14 mouse cellular contexts compared by ENCODE assay signal in the genomic region with DNA sequence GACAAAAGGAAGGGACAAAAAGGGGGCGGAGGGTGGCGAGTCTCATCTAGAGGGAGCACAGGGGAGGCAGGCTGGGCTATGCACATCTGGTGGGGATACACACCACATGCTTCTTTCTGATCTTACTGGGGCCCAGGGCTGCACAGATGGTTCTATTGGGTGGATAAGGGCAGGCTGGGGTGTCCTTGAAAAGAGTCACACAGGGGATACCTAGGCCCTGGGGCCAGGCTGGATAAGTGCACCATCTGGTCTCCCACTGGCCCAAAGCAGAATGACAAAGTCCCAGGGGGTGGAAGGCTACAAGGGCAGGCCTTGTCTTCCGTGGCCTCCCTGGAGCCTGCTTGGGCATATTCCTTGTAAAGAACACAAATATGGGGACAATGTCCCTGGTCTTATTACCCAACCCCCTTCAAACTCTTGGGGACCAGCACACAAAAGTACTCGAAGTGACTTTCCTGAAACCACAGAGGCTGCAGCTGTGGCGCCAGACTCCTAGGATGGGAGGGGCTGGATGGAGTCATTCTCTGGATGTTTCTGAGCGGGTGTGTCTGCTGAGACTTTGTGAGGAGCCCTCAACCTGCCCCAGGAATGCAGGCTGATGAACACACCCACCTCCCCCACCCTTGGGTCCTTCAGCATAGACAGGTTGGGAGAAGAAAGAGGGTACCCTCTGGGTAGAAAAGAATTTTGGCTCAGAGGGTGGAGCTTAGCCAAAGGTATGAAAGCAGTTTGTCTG. TPM values are rescaled to one million over a fixed set of nuclear protein-coding genes. Genes with fewer than 3 reads are reported as not detected.
A peak's percentile ranks its signal among the peaks of the same experiment; 100 is the strongest.
DNase-seq lines count a peak whose midpoint lies in the region; ATAC-seq and TF ChIP-seq lines count a peak whose summit lies in the region.
"Had no signal": no experiment of that assay in that cellular context is flagged by ENCODE, and none has a peak within 500 bp of the region (broad histone marks: within the 10 kb centered on the region; RNA-seq: fewer than 3 reads in every experiment).

No protein-coding gene starts in this region.

- ATAC-seq in forebrain, embryonic 12.5 days (ENCODE audit: low FRiP score) = 0 out of 2 replicates have a peak, but pooled peaks have one; percentile 21
- no peak for ATAC-seq in forebrain, embryonic 13.5 days
- peak; percentile 41; the same call in 1 of the 2 replicates for ATAC-seq in stomach, embryonic 15.5 days (ENCODE audit: insufficient read depth, low FRiP score, low read depth)
- ATAC-seq in stomach, postnatal 0 days (ENCODE audit: low FRiP score, low TSS enrichment) = no peak
- ATAC-seq: inflammation-experienced regulatory T-cells, adult 6 months had no signal

- no peak overlapping the region for H3K27ac ChIP-seq in forebrain, embryonic 12.5 days
- H3K27ac ChIP-seq in forebrain, embryonic 13.5 days = no peak overlapping the region
- H3K27ac ChIP-seq in stomach, embryonic 15.5 days = 0 out of 2 replicates have a peak overlapping the region, but pooled peaks have one; percentile 16
- no peak overlapping the region for H3K27ac ChIP-seq in stomach, postnatal 0 days (replicated peaks)
- H3K27ac ChIP-seq: gastrocnemius, adult 2 months had no signal

- no peaks in the 10 kb centered on the region for H3K9me3 ChIP-seq in forebrain, embryonic 12.5 days
- no peaks in the 10 kb centered on the region for H3K9me3 ChIP-seq in forebrain, embryonic 13.5 days (replicated peaks)
- H3K9me3 ChIP-seq in stomach, embryonic 15.5 days = no peaks in the 10 kb centered on the region
- H3K9me3 ChIP-seq in stomach, postnatal 0 days (ENCODE audit: control insufficient read depth, low read length) = no peaks in the 10 kb centered on the region
- H3K9me3 ChIP-seq: heart, embryonic 12.5 days had no signal

- TF ChIP-seq CTCF in stomach, postnatal 0 days (IDR thresholded peaks at IDR 0.05; ENCODE audit: low read depth) = no peak
- TF ChIP-seq CTCF in lung, adult 2 months (IDR thresholded peaks at IDR 0.05; ENCODE audit: insufficient read depth, low read length) = no peak

- peaks cover 93% of the 10 kb centered on the region for H3K36me3 ChIP-seq in forebrain, embryonic 12.5 days (replicated peaks)
- peaks cover 96% of the 10 kb centered on the region for H3K36me3 ChIP-seq in forebrain, embryonic 13.5 days (ENCODE audit: poor library complexity, severe bottlenecking)
- H3K36me3 ChIP-seq in stomach, embryonic 15.5 days = peaks cover 46% of the 10 kb centered on the region
- peaks cover 44% of the 10 kb centered on the region for H3K36me3 ChIP-seq in stomach, postnatal 0 days (ENCODE audit: control insufficient read depth, insufficient read depth, low read length)

- H3K9ac ChIP-seq in forebrain, embryonic 12.5 days = no peak overlapping the region
- no peak overlapping the region for H3K9ac ChIP-seq in forebrain, embryonic 13.5 days
- H3K9ac ChIP-seq in stomach, embryonic 15.5 days = no peak overlapping the region
- no peak overlapping the region for H3K9ac ChIP-seq in stomach, postnatal 0 days (ENCODE audit: low read length)
- H3K9ac ChIP-seq: heart, embryonic 12.5 days had no signal

- intact Hi-C loops in heart, postnatal 14 days (cut with DNase I) = no loop called here

- no peak overlapping the region for H3K4me3 ChIP-seq in forebrain, embryonic 12.5 days (replicated peaks)
- H3K4me3 ChIP-seq in forebrain, embryonic 13.5 days = no peak overlapping the region
- H3K4me3 ChIP-seq in stomach, embryonic 15.5 days (replicated peaks) = no peak overlapping the region
- no peak overlapping the region for H3K4me3 ChIP-seq in stomach, postnatal 0 days (ENCODE audit: low read depth, low read length)
- no peak overlapping the region for H3K4me3 ChIP-seq in lung, adult 2 months (replicated peaks; ENCODE audit: extremely low read depth, low read depth, low read length)
- H3K4me3 ChIP-seq: gastrocnemius, adult 2 months; heart, embryonic 12.5 days had no signal

- no peaks in the 10 kb centered on the region for H3K27me3 ChIP-seq in forebrain, embryonic 12.5 days
- no peaks in the 10 kb centered on the region for H3K27me3 ChIP-seq in forebrain, embryonic 13.5 days
- H3K27me3 ChIP-seq in stomach, embryonic 15.5 days (replicated peaks) = no peaks in the 10 kb centered on the region
- H3K27me3 ChIP-seq in stomach, postnatal 0 days (ENCODE audit: control insufficient read depth, insufficient read depth, low read length) = no peaks in the 10 kb centered on the region
- H3K27me3 ChIP-seq: heart, embryonic 12.5 days had no signal

- H3K4me1 ChIP-seq in forebrain, embryonic 12.5 days = no peaks in the 10 kb centered on the region; the same call in 1 of the 2 replicates
- H3K4me1 ChIP-seq in forebrain, embryonic 13.5 days = no peaks in the 10 kb centered on the region
- no peaks in the 10 kb centered on the region for H3K4me1 ChIP-seq in stomach, embryonic 15.5 days
- H3K4me1 ChIP-seq in stomach, postnatal 0 days (replicated peaks; ENCODE audit: control insufficient read depth, insufficient read depth) = no peaks in the 10 kb centered on the region
- no peaks in the 10 kb centered on the region for H3K4me1 ChIP-seq in lung, adult 2 months (ENCODE audit: control insufficient read depth, insufficient read depth, low read length)

- no peak for DNase-seq in stomach, postnatal 0 days (ENCODE audit: low spot score)
- DNase-seq in lung, adult 2 months = peak; percentile 62
- no peak for DNase-seq in heart, postnatal 14 days
- no peak for DNase-seq in gastrocnemius, postnatal 25 days
- no peak for DNase-seq in adrenal gland, postnatal 14 days
- DNase-seq: cerebellum, adult 8-10 months; gastrocnemius, adult 2 months; kidney, postnatal 36 days; right cerebral cortex, postnatal 4 days had no signal

- no peak overlapping the region for H3K4me2 ChIP-seq in forebrain, embryonic 12.5 days
- no peak overlapping the region for H3K4me2 ChIP-seq in forebrain, embryonic 13.5 days
- H3K4me2 ChIP-seq in stomach, embryonic 15.5 days = no peak overlapping the region
- H3K4me2 ChIP-seq in stomach, postnatal 0 days (replicated peaks; ENCODE audit: low read depth) = no peak overlapping the region
- H3K4me2 ChIP-seq: heart, embryonic 12.5 days had no signal

- TF ChIP-seq POLR2A in lung, adult 2 months (IDR thresholded peaks at IDR 0.05; ENCODE audit: borderline replicate concordance, extremely low read depth, low read depth, low read length) = no peak

- 76% methylated on average over 6 of the region's 6 CpGs for WGBS in forebrain, embryonic 12.5 days
- WGBS in forebrain, embryonic 13.5 days = 71% methylated on average over 6 of the region's 6 CpGs
- 61% methylated on average over 6 of the region's 6 CpGs for WGBS in stomach, embryonic 15.5 days
- 60% methylated on average over 6 of the region's 6 CpGs for WGBS in stomach, postnatal 0 days
- 63% methylated on average over 6 of the region's 6 CpGs for WGBS in lung, adult 2 months

- TF ChIP-seq EP300 in stomach, postnatal 0 days (optimal IDR thresholded peaks at IDR 0.05) = no peak

RNA-seq across cellular contexts. Expression of gene Kdm4a, which starts 49.4 kb away (rescaled TPM):
- polyA plus RNA-seq in forebrain, embryonic 12.5 days (2016; fragmentation: Nextera tagmentation; extraction: Ambion mirVana) = 58.5 and 58.6 TPM in 2 replicates
- polyA plus RNA-seq in forebrain, embryonic 13.5 days (2015; fragmentation: Nextera tagmentation; extraction: Ambion mirVana) = 57.7 and 58.7 TPM in 2 replicates
- 30.8 and 35.3 TPM in 2 replicates for polyA plus RNA-seq in stomach, embryonic 15.5 days (2015; fragmentation: Nextera tagmentation; extraction: Ambion mirVana)
- polyA plus RNA-seq in stomach, postnatal 0 days (2015; fragmentation: Nextera tagmentation; extraction: Ambion mirVana) = 14.4 and 14.6 TPM in 2 replicates
- 25.6 and 36.0 TPM in 2 replicates for polyA plus RNA-seq in lung, adult 2 months (2012; rRNA removed)
- total RNA-seq in heart, postnatal 14 days (2021) = 10 to 100 TPM; 34.8 to 36.6 TPM
- total RNA-seq in gastrocnemius, postnatal 25 days (2021) = 10 to 100 TPM; 14.7 to 20.9 TPM
- total RNA-seq in adrenal gland, postnatal 14 days (2021) = 34.3 and 43.6 TPM in 2 replicates

Comparison
In these comparisons a context has a peak if more than half of its experiments do, and no peak if none do; other contexts are left out.
1. ATAC-seq: peak in forebrain, embryonic 12.5 days (single experiment) and stomach, embryonic 15.5 days (single experiment); none in forebrain, embryonic 13.5 days (single experiment) and stomach, postnatal 0 days (single experiment).